Mouse (Mus musculus) liver, adult 2 months (tissue): ENCODE measurements around the gene Lrrc71.

ENCODE experiments used
- CTCF ChIP-seq: fragments of 200-500 bp; IDR thresholded peaks from 2 replicates; pipeline ENCODE4 v1.5.1; 2011; ENCODE audit warnings: low read depth, low read length, control low read depth
- POLR2A ChIP-seq: fragments of 200-500 bp; IDR thresholded peaks from 2 replicates; pipeline ENCODE4 v1.6.1; 2011; ENCODE audit warnings: low read length, control low read depth; ENCODE audit not compliant: insufficient read depth; ENCODE audit errors: extremely low read depth

DNA sequence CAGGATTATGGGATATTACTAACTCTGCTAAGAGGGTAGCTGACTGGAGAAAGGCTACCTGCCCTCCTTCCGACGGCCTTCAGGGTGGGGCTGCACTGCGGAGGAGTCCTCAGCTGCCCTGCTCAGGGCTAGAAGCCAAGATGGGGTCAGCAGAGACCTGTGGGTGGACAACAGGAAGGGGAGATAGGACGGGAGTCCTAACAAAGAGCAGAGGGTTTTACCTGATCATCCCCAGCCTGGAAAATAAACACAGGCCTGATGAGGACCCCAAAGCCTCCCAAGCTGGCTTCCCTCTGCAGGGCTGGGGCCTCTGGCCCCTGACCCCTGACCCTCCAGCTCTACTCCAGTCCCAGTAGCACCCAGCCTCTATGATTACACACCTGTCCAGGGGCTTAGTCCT is 14.8 kb upstream of the Lrrc71 start:
- no peak for TF ChIP-seq CTCF
- no peak for TF ChIP-seq POLR2A
